Mouse (Mus musculus): ENCODE measurements at regions not wholly inside any gene's neighbourhood (a gene's known extent, or its start where the extent isn't known, plus 50 kb on each side); places are given as distances from the start of the nearest gene placed in this dataset.

DNA sequence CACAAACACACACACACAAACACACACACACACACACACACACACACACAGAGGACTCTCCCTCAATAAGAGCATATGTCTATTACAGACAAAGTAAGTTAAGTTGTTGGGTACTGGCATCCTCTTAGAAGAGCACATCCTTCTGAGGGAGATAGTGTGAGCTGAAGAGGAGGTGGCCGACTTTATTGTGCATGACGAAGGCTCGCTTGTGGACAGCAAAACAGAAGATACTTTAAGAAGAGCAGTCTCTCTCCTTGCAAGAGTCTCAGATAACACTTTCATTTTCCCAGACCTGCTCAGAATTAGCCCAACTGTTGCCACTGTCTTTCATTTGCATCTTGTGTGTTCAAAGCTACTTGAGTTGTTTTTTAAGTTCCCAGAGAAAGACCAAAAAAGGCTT is 158.6 kb upstream of the Cdkn2b start:
- no peak for TF ChIP-seq EP300 (optimal IDR thresholded peaks at IDR 0.05)
- no peak for TF ChIP-seq CTCF (IDR thresholded peaks at IDR 0.05; ENCODE audit: low read depth)
